Mouse (Mus musculus) WW6 (cell line): Measurements from ENCODE around the gene Birc7.

Source experiments
- DNase-seq: peaks from one replicate; pipeline ENCODE4 v3.0.0-alpha.2; 2013; ENCODE audit warnings: low read depth, low spot score

Birc7 gene

DNA sequence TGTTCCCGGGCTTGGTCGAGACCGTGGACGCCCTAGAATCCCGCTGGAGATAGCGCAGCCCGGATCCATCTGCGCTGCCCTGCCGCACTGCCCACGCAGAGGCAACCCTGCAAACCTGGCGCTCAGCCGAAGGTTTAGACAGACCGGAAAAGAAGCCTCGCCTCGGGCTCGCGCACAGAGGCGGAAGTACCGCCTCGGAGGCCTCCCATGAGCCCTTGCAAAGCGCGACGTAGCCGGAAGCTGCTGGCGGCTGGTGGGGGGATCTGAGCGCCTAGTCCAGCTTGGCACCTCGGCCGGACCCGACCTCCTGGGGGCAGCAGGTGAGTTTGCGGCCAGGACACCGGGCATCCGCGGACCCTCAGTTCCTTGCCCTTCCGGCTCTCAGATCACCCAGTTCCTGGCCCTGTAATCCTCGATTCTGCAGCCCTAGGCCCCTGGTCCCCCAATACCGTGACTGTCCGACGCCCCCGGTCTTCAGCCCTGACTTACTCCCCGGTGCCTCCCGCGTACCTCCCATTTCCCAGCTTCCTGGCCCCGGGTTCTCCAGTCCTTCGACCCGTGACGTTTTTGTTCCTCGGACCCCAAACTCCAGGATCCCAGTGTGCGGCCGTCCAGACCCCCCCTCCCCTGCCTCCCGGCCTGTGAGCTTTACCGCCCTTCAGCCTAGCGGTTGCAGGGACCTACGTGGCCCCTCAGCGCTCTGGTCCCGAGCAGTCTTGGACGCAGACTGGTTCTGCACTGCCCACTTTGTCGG, 38.4 kb downstream of the Birc7 start, which contains the start of gene Arfgap1:
Gene Arfgap1 (plus strand): TSS at position 216 of the 754 bp plus-strand sequence.
- no peak for DNase-seq

DNA sequence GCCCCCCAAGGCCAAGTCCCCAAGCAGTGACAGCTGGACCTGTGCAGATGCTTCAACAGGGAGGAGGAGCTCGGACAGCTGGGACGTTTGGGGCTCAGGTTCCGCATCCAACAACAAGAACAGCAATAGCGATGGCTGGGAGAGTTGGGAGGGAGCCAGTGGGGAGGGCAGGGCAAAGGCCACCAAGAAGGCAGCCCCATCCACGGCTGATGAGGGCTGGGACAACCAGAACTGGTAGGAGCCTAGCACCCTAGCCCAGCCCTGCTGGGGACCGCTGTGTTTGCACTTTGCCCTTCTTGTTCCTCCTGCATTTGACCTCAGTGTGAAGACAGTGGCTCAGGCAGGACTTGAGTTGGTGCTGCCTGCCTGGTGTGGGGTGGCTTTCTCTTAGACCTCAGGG, 52.3 kb downstream of the Birc7 start:
- DNase-seq, result no peak
